Mouse (Mus musculus): ENCODE measurements around the gene Pid1. TPM values are rescaled to one million over a fixed set of nuclear protein-coding genes. Genes with fewer than 3 reads are reported as not detected.

Pid1 gene
- polyA plus RNA-seq, 1 experiment from 2014 or later = 42.2 TPM

DNA sequence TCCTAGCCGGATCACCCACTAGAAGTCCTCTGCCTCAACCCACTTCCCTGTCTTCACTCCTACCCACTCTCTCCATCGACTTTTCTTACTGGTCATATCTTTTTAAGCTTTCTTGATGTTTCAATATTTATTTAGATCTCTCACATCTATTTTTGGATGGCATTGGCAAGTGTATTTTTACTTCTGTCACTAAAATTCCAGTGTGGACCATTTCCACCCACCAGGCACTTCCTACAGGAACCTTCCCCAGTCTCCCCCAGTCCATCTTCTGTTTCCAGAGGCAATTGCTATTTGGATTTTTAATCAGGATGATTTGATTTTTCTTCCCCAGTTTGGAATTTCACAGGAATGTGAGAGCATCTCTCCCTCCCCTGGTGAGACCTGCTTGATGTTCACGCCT lies 2.6 kb upstream of the Pid1 start:
- no peak for DNase-seq (ENCODE audit: low spot score)
- H3K36me3 ChIP-seq (ENCODE audit: control insufficient read depth, insufficient read depth, low read length) = no peaks in the 10 kb centered on the region
- H3K9ac ChIP-seq (ENCODE audit: low read length) = no peak overlapping the region
- no peaks in the 10 kb centered on the region for H3K4me1 ChIP-seq (ENCODE audit: control insufficient read depth, insufficient read depth, low read length)
- no peaks in the 10 kb centered on the region for H3K27me3 ChIP-seq (replicated peaks; ENCODE audit: control insufficient read depth, insufficient read depth, low read length)
- WGBS = 89% methylated on average over 3 of the region's 3 CpGs
- H3K9me3 ChIP-seq (replicated peaks; ENCODE audit: control insufficient read depth, low read length) = no peaks in the 10 kb centered on the region
- no peak overlapping the region for H3K4me2 ChIP-seq (ENCODE audit: low read length)
- no peak for ATAC-seq
- H3K4me3 ChIP-seq (ENCODE audit: low read depth, low read length) = no peak overlapping the region
- no peak overlapping the region for H3K27ac ChIP-seq (ENCODE audit: low read depth, low read length)

- Histone ChIP-seq H3K4me1 (ENCODE audit: control insufficient read depth, insufficient read depth, low read length) (no peaks in the 10 kb centered on the region), H3K36me3 (ENCODE audit: control insufficient read depth, insufficient read depth, low read length) (no peaks in the 10 kb centered on the region), H3K27ac (ENCODE audit: low read depth, low read length) (no peak overlapping the region), H3K4me2 (ENCODE audit: low read length) (no peak overlapping the region), H3K4me3 (ENCODE audit: low read depth, low read length) (no peak overlapping the region), H3K9ac (ENCODE audit: low read length) (no peak overlapping the region), H3K9me3 (replicated peaks; ENCODE audit: control insufficient read depth, low read length) (no peaks in the 10 kb centered on the region), H3K27me3 (replicated peaks; ENCODE audit: control insufficient read depth, insufficient read depth, low read length) (no peaks in the 10 kb centered on the region)
- WGBS = 86% methylated on average over 7 of the region's 7 CpGs
- DNase-seq (ENCODE audit: low spot score) = no peak
- no peak for ATAC-seq
Measured at GRCm38 (mm10) chr1:84362709-84363617, 1.0 kb downstream of the Pid1 start.

DNA sequence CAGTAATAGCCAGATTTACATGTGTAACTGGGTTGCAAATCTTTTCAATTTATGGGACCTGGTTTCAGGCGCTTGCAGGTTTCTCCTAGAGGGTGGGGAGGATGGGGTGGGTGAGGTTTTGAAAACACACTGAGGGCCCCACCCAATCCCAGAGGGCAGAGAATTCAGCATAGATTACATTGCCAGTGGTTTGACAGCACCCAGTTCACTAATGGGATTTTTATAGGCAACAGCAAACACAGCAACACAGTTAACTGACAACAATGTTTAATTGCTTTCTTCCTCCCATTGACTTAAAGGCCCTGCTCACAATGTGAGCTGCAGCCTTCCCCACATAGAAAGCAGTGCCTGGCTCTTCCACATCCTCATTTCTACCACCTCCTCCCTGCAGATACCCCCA lies 1.8 kb downstream of the Pid1 start:
- DNase-seq (ENCODE audit: low spot score) = no peak
- no peaks in the 10 kb centered on the region for H3K36me3 ChIP-seq (ENCODE audit: control insufficient read depth, insufficient read depth, low read length)
- H3K4me1 ChIP-seq (ENCODE audit: control insufficient read depth, insufficient read depth, low read length) = no peaks in the 10 kb centered on the region
- ATAC-seq = no peak
- H3K4me3 ChIP-seq (ENCODE audit: low read depth, low read length) = no peak overlapping the region
- no peak overlapping the region for H3K27ac ChIP-seq (ENCODE audit: low read depth, low read length)
- no peaks in the 10 kb centered on the region for H3K27me3 ChIP-seq (replicated peaks; ENCODE audit: control insufficient read depth, insufficient read depth, low read length)
- H3K4me2 ChIP-seq (ENCODE audit: low read length) = no peak overlapping the region
- 85% methylated on average over 1 of the region's 1 CpGs for WGBS
- H3K9ac ChIP-seq (ENCODE audit: low read length) = no peak overlapping the region
- H3K9me3 ChIP-seq (replicated peaks; ENCODE audit: control insufficient read depth, low read length) = no peaks in the 10 kb centered on the region

GRCm38 (mm10) chr1:84361389-84361788 lies 2.6 kb downstream of the Pid1 start:
- Histone ChIP-seq H3K9ac (ENCODE audit: low read length) (no peak overlapping the region), H3K4me3 (ENCODE audit: low read depth, low read length) (no peak overlapping the region), H3K4me1 (ENCODE audit: control insufficient read depth, insufficient read depth, low read length) (no peaks in the 10 kb centered on the region), H3K36me3 (ENCODE audit: control insufficient read depth, insufficient read depth, low read length) (no peaks in the 10 kb centered on the region), H3K27me3 (replicated peaks; ENCODE audit: control insufficient read depth, insufficient read depth, low read length) (no peaks in the 10 kb centered on the region), H3K27ac (ENCODE audit: low read depth, low read length) (no peak overlapping the region), H3K4me2 (ENCODE audit: low read length) (no peak overlapping the region), H3K9me3 (replicated peaks; ENCODE audit: control insufficient read depth, low read length) (no peaks in the 10 kb centered on the region)
- DNase-seq (ENCODE audit: low spot score) (no peak), ATAC-seq (no peak)
- 91% methylated on average over 3 of the region's 3 CpGs for WGBS

DNA sequence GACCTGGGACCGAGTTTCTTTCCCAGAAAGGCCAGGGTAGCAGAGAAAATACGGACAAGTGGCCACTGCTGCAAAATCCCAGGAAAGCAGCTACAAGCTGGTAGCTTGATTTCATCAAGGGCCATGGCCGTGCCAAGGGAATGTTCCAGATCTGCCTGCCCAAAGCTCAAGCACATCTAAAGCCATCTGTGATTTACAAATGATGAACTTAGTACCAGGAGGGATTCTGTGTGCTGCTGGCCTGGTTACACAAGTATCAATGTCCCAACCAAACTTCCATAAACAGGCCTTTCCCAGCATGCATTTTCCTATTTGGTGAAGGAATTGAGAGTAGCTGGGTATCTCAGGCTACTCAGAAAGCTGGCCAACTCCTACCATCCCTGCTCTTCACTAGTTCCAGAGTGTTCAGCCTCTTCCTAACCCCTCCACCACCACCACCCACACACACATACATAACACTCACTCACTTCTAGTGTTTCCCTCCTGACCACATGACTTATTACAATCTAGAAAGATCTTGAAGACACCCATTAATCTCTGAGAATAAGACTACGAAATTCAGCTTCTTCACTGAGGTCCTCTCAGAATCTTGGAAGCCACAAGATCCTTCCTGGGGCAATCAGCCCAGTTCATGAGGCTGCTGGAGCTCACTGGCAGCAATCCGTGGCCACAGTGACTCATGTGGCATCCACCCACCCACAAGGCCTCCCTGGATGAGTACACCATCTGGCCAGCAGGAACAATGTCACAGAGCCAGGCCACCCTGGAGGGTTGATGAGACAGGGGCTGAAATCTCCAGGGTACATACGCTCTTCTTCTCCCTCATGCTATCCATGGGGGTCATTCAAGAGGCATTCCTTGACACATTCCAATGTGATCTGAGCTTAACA lies 4.1 kb downstream of the Pid1 start:
- no peak for ATAC-seq
- no peak for DNase-seq (ENCODE audit: low spot score)
- no peaks in the 10 kb centered on the region for H3K4me1 ChIP-seq (ENCODE audit: control insufficient read depth, insufficient read depth, low read length)
- H3K4me3 ChIP-seq (ENCODE audit: low read depth, low read length) = no peak overlapping the region
- H3K36me3 ChIP-seq (ENCODE audit: control insufficient read depth, insufficient read depth, low read length) = no peaks in the 10 kb centered on the region
- H3K27ac ChIP-seq (ENCODE audit: low read depth, low read length) = no peak overlapping the region
- no peaks in the 10 kb centered on the region for H3K27me3 ChIP-seq (replicated peaks; ENCODE audit: control insufficient read depth, insufficient read depth, low read length)
- no peaks in the 10 kb centered on the region for H3K9me3 ChIP-seq (replicated peaks; ENCODE audit: control insufficient read depth, low read length)
- 82% methylated on average over 6 of the region's 6 CpGs for WGBS
- no peak overlapping the region for H3K9ac ChIP-seq (ENCODE audit: low read length)
- no peak overlapping the region for H3K4me2 ChIP-seq (ENCODE audit: low read length)

DNA sequence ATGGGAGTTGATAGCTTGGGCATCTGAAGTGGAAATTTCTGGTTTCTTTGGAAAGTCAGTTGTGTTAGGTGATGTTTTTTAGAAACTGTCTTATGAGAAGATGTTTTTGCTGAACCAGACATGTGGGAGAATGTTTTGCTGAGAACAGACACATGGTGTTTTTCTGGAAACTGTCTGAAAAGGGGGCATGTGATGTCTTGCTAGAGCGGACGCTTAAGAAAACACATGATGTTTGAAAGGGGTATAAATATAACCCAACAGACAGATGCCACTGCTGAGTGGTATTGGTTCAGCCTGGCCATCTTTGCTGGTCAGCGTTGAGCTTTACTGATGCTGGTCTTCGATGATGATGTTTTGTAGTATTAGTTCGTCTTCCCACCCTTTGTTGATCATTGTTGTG lies 6.8 kb downstream of the Pid1 start:
- no peak overlapping the region for H3K4me3 ChIP-seq (ENCODE audit: low read depth, low read length)
- DNase-seq (ENCODE audit: low spot score) = no peak
- no peaks in the 10 kb centered on the region for H3K36me3 ChIP-seq (ENCODE audit: control insufficient read depth, insufficient read depth, low read length)
- no peak overlapping the region for H3K4me2 ChIP-seq (ENCODE audit: low read length)
- 91% methylated on average over 5 of the region's 5 CpGs for WGBS
- no peak overlapping the region for H3K27ac ChIP-seq (ENCODE audit: low read depth, low read length)
- H3K9ac ChIP-seq (ENCODE audit: low read length) = no peak overlapping the region
- no peaks in the 10 kb centered on the region for H3K27me3 ChIP-seq (replicated peaks; ENCODE audit: control insufficient read depth, insufficient read depth, low read length)
- ATAC-seq = no peak
- no peaks in the 10 kb centered on the region for H3K9me3 ChIP-seq (replicated peaks; ENCODE audit: control insufficient read depth, low read length)
- no peaks in the 10 kb centered on the region for H3K4me1 ChIP-seq (ENCODE audit: control insufficient read depth, insufficient read depth, low read length)

GRCm38 (mm10) chr1:84350262-84350661 lies 13.7 kb downstream of the Pid1 start:
- H3K27ac ChIP-seq (ENCODE audit: low read depth, low read length) = no peak overlapping the region
- H3K4me3 ChIP-seq (ENCODE audit: low read depth, low read length) = no peak overlapping the region
- H3K9me3 ChIP-seq (replicated peaks; ENCODE audit: control insufficient read depth, low read length) = no peaks in the 10 kb centered on the region
- no peaks in the 10 kb centered on the region for H3K27me3 ChIP-seq (replicated peaks; ENCODE audit: control insufficient read depth, insufficient read depth, low read length)
- WGBS = 91% methylated on average over 2 of the region's 2 CpGs
- DNase-seq (ENCODE audit: low spot score) = no peak
- no peaks in the 10 kb centered on the region for H3K4me1 ChIP-seq (ENCODE audit: control insufficient read depth, insufficient read depth, low read length)
- H3K36me3 ChIP-seq (ENCODE audit: control insufficient read depth, insufficient read depth, low read length) = no peaks in the 10 kb centered on the region
- no peak for ATAC-seq
- H3K4me2 ChIP-seq (ENCODE audit: low read length) = no peak overlapping the region
- no peak overlapping the region for H3K9ac ChIP-seq (ENCODE audit: low read length)

GRCm38 (mm10) chr1:84347796-84348476 lies 16.0 kb downstream of the Pid1 start:
- Histone ChIP-seq H3K27me3 (replicated peaks; ENCODE audit: control insufficient read depth, insufficient read depth, low read length) (no peaks in the 10 kb centered on the region), H3K4me3 (ENCODE audit: low read depth, low read length) (no peak overlapping the region), H3K9ac (ENCODE audit: low read length) (no peak overlapping the region), H3K36me3 (ENCODE audit: control insufficient read depth, insufficient read depth, low read length) (no peaks in the 10 kb centered on the region), H3K4me2 (ENCODE audit: low read length) (no peak overlapping the region), H3K4me1 (ENCODE audit: control insufficient read depth, insufficient read depth, low read length) (no peaks in the 10 kb centered on the region), H3K9me3 (replicated peaks; ENCODE audit: control insufficient read depth, low read length) (no peaks in the 10 kb centered on the region), H3K27ac (ENCODE audit: low read depth, low read length) (no peak overlapping the region)
- WGBS = 80% methylated on average over 3 of the region's 3 CpGs
- DNase-seq (ENCODE audit: low spot score) (no peak), ATAC-seq (no peak)

All from forebrain, embryonic 14.5 days (tissue).